Mouse (Mus musculus): ENCODE data around the gene Atp6v0c. TPM values are rescaled to one million over a fixed set of nuclear protein-coding genes. Genes with fewer than 3 reads are reported as not detected.

Atp6v0c gene
- polyA plus RNA-seq, 1 experiment from 2014 or later, result 394 TPM

GRCm38 (mm10) chr17:24193268-24193667, 23.8 kb upstream of the Atp6v0c start:
- WGBS, result 90% methylated on average over 8 of the region's 8 CpGs
- no peak overlapping the region for H3K9ac ChIP-seq (ENCODE audit: low read length)

GRCm38 (mm10) chr17:24192848-24193247, 23.3 kb upstream of the Atp6v0c start:
- Histone ChIP-seq H3K4me2 (ENCODE audit: low read depth, low read length, severe bottlenecking) (no peak overlapping the region), H3K27ac (ENCODE audit: low read depth, low read length) (no peak overlapping the region), H3K4me1 (replicated peaks; ENCODE audit: control insufficient read depth, insufficient read depth, low read length) (no peaks in the 10 kb centered on the region), H3K27me3 (ENCODE audit: control insufficient read depth, insufficient read depth, low read length) (no peaks in the 10 kb centered on the region), H3K9ac (ENCODE audit: low read length) (no peak overlapping the region), H3K9me3 (ENCODE audit: control insufficient read depth, low read length) (no peaks in the 10 kb centered on the region), H3K36me3 (ENCODE audit: control insufficient read depth, insufficient read depth, low read length) (no peaks in the 10 kb centered on the region), H3K4me3 (ENCODE audit: low read depth, low read length) (no peak overlapping the region)
- no peak for ATAC-seq (replicated peaks; ENCODE audit: low FRiP score)
- DNase-seq (ENCODE audit: low spot score), result no peak
- WGBS, result 87% methylated on average over 8 of the region's 8 CpGs

More at GRCm38 (mm10) chr17:24193268-24193667, 23.8 kb upstream of the Atp6v0c start:
- Histone ChIP-seq H3K4me2 (ENCODE audit: low read depth, low read length, severe bottlenecking) (no peak overlapping the region), H3K4me1 (replicated peaks; ENCODE audit: control insufficient read depth, insufficient read depth, low read length) (no peaks in the 10 kb centered on the region), H3K27me3 (ENCODE audit: control insufficient read depth, insufficient read depth, low read length) (no peaks in the 10 kb centered on the region), H3K27ac (ENCODE audit: low read depth, low read length) (no peak overlapping the region), H3K9me3 (ENCODE audit: control insufficient read depth, low read length) (no peaks in the 10 kb centered on the region), H3K36me3 (ENCODE audit: control insufficient read depth, insufficient read depth, low read length) (no peaks in the 10 kb centered on the region), H3K4me3 (ENCODE audit: low read depth, low read length) (no peak overlapping the region)
- DNase-seq (ENCODE audit: low spot score) (no peak), ATAC-seq (replicated peaks; ENCODE audit: low FRiP score) (no peak)

GRCm38 (mm10) chr17:24191481-24191880, 22.0 kb upstream of the Atp6v0c start:
- WGBS, result 75% methylated on average over 4 of the region's 4 CpGs
- Histone ChIP-seq H3K4me2 (ENCODE audit: low read depth, low read length, severe bottlenecking) (no peak overlapping the region), H3K4me1 (replicated peaks; ENCODE audit: control insufficient read depth, insufficient read depth, low read length) (no peaks in the 10 kb centered on the region), H3K27ac (ENCODE audit: low read depth, low read length) (no peak overlapping the region), H3K36me3 (ENCODE audit: control insufficient read depth, insufficient read depth, low read length) (no peaks in the 10 kb centered on the region), H3K4me3 (ENCODE audit: low read depth, low read length) (no peak overlapping the region), H3K27me3 (ENCODE audit: control insufficient read depth, insufficient read depth, low read length) (no peaks in the 10 kb centered on the region), H3K9me3 (ENCODE audit: control insufficient read depth, low read length) (no peaks in the 10 kb centered on the region), H3K9ac (ENCODE audit: low read length) (no peak overlapping the region)
- no peak for ATAC-seq (replicated peaks; ENCODE audit: low FRiP score)
- no peak for DNase-seq (ENCODE audit: low spot score)

- WGBS, result 88% methylated on average over 2 of the region's 2 CpGs
- Histone ChIP-seq H3K9me3 (ENCODE audit: control insufficient read depth, low read length) (no peaks in the 10 kb centered on the region), H3K27me3 (ENCODE audit: control insufficient read depth, insufficient read depth, low read length) (no peaks in the 10 kb centered on the region), H3K9ac (ENCODE audit: low read length) (no peak overlapping the region), H3K27ac (ENCODE audit: low read depth, low read length) (no peak overlapping the region), H3K4me1 (replicated peaks; ENCODE audit: control insufficient read depth, insufficient read depth, low read length) (no peaks in the 10 kb centered on the region), H3K4me3 (ENCODE audit: low read depth, low read length) (no peak overlapping the region), H3K36me3 (ENCODE audit: control insufficient read depth, insufficient read depth, low read length) (no peaks in the 10 kb centered on the region), H3K4me2 (ENCODE audit: low read depth, low read length, severe bottlenecking) (no peak overlapping the region)
- DNase-seq (ENCODE audit: low spot score) (no peak), ATAC-seq (replicated peaks; ENCODE audit: low FRiP score) (no peak)
Observed at GRCm38 (mm10) chr17:24190934-24191333, 21.4 kb upstream of the Atp6v0c start.

GRCm38 (mm10) chr17:24174259-24174658, 4.8 kb upstream of the Atp6v0c start:
- Histone ChIP-seq H3K27ac (ENCODE audit: low read depth, low read length) (no peak overlapping the region), H3K36me3 (ENCODE audit: control insufficient read depth, insufficient read depth, low read length) (no peaks in the 10 kb centered on the region), H3K27me3 (ENCODE audit: control insufficient read depth, insufficient read depth, low read length) (no peaks in the 10 kb centered on the region), H3K4me2 (ENCODE audit: low read depth, low read length, severe bottlenecking) (no peak overlapping the region), H3K4me3 (ENCODE audit: low read depth, low read length) (no peak overlapping the region), H3K9ac (ENCODE audit: low read length) (no peak overlapping the region), H3K4me1 (replicated peaks; ENCODE audit: control insufficient read depth, insufficient read depth, low read length) (no peaks in the 10 kb centered on the region; the same call in 1 of the 2 replicates), H3K9me3 (ENCODE audit: control insufficient read depth, low read length) (no peaks in the 10 kb centered on the region)
- 74% methylated on average over 3 of the region's 3 CpGs for WGBS
- ATAC-seq (replicated peaks; ENCODE audit: low FRiP score) (no peak), DNase-seq (ENCODE audit: low spot score) (no peak)

GRCm38 (mm10) chr17:24173423-24173822, 3.9 kb upstream of the Atp6v0c start:
- Histone ChIP-seq H3K36me3 (ENCODE audit: control insufficient read depth, insufficient read depth, low read length) (no peaks in the 10 kb centered on the region), H3K27me3 (ENCODE audit: control insufficient read depth, insufficient read depth, low read length) (no peaks in the 10 kb centered on the region), H3K9me3 (ENCODE audit: control insufficient read depth, low read length) (no peaks in the 10 kb centered on the region), H3K4me2 (ENCODE audit: low read depth, low read length, severe bottlenecking) (no peak overlapping the region), H3K4me1 (replicated peaks; ENCODE audit: control insufficient read depth, insufficient read depth, low read length) (peaks cover under 1% of the 10 kb centered on the region; the same call in 1 of the 2 replicates), H3K4me3 (ENCODE audit: low read depth, low read length) (no peak overlapping the region), H3K27ac (ENCODE audit: low read depth, low read length) (no peak overlapping the region), H3K9ac (ENCODE audit: low read length) (no peak overlapping the region)
- 9% methylated on average over 3 of the region's 3 CpGs for WGBS
- DNase-seq (ENCODE audit: low spot score) (peak; percentile 75), ATAC-seq (replicated peaks; ENCODE audit: low FRiP score) (no peak)

- Histone ChIP-seq H3K9me3 (ENCODE audit: control insufficient read depth, low read length) (no peaks in the 10 kb centered on the region), H3K4me1 (replicated peaks; ENCODE audit: control insufficient read depth, insufficient read depth, low read length) (peaks cover 8% of the 10 kb centered on the region; the same call in 1 of the 2 replicates), H3K9ac (ENCODE audit: low read length) (no peak overlapping the region), H3K27me3 (ENCODE audit: control insufficient read depth, insufficient read depth, low read length) (no peaks in the 10 kb centered on the region), H3K4me2 (ENCODE audit: low read depth, low read length, severe bottlenecking) (no peak overlapping the region), H3K27ac (ENCODE audit: low read depth, low read length) (no peak overlapping the region), H3K4me3 (ENCODE audit: low read depth, low read length) (no peak overlapping the region), H3K36me3 (ENCODE audit: control insufficient read depth, insufficient read depth, low read length) (no peaks in the 10 kb centered on the region; the same call in 1 of the 2 replicates)
- WGBS, result 89% methylated on average over 4 of the region's 4 CpGs
- DNase-seq (ENCODE audit: low spot score), result no peak
- ATAC-seq (replicated peaks; ENCODE audit: low FRiP score), result no peak
Observed at GRCm38 (mm10) chr17:24171738-24172137, 2.2 kb upstream of the Atp6v0c start.

- no peak for ATAC-seq (replicated peaks; ENCODE audit: low FRiP score)
- peaks cover 8% of the 10 kb centered on the region; the same call in 1 of the 2 replicates for H3K4me1 ChIP-seq (replicated peaks; ENCODE audit: control insufficient read depth, insufficient read depth, low read length)
- no peak overlapping the region for H3K4me3 ChIP-seq (ENCODE audit: low read depth, low read length)
- no peak overlapping the region for H3K27ac ChIP-seq (ENCODE audit: low read depth, low read length)
- no peak overlapping the region for H3K4me2 ChIP-seq (ENCODE audit: low read depth, low read length, severe bottlenecking)
- H3K9me3 ChIP-seq (ENCODE audit: control insufficient read depth, low read length), result no peaks in the 10 kb centered on the region
- no peak overlapping the region for H3K9ac ChIP-seq (ENCODE audit: low read length)
- no peaks in the 10 kb centered on the region for H3K27me3 ChIP-seq (ENCODE audit: control insufficient read depth, insufficient read depth, low read length)
- WGBS, result 78% methylated on average over 5 of the region's 5 CpGs
- H3K36me3 ChIP-seq (ENCODE audit: control insufficient read depth, insufficient read depth, low read length), result no peaks in the 10 kb centered on the region; the same call in 1 of the 2 replicates
- no peak for DNase-seq (ENCODE audit: low spot score)
Observed at GRCm38 (mm10) chr17:24170729-24171128, 1.2 kb upstream of the Atp6v0c start.

- Histone ChIP-seq H3K27ac (ENCODE audit: low read depth, low read length) (no peak overlapping the region; the same call in 1 of the 2 replicates), H3K4me1 (replicated peaks; ENCODE audit: control insufficient read depth, insufficient read depth, low read length) (peaks cover 8% of the 10 kb centered on the region; the same call in 1 of the 2 replicates), H3K36me3 (ENCODE audit: control insufficient read depth, insufficient read depth, low read length) (no peaks in the 10 kb centered on the region; the same call in 1 of the 2 replicates), H3K4me2 (ENCODE audit: low read depth, low read length, severe bottlenecking) (peak overlapping the region; percentile 87), H3K27me3 (ENCODE audit: control insufficient read depth, insufficient read depth, low read length) (no peaks in the 10 kb centered on the region), H3K4me3 (ENCODE audit: low read depth, low read length) (peak overlapping the region; percentile 93), H3K9me3 (ENCODE audit: control insufficient read depth, low read length) (no peaks in the 10 kb centered on the region), H3K9ac (ENCODE audit: low read length) (peak overlapping the region; percentile 90)
- DNase-seq (ENCODE audit: low spot score) (no peak), ATAC-seq (replicated peaks; ENCODE audit: low FRiP score) (no peak)
- 66% methylated on average over 3 of the region's 3 CpGs for WGBS
Observed at GRCm38 (mm10) chr17:24170125-24170524, 623 bp upstream of the Atp6v0c start.
